Mouse (Mus musculus): Measurements from ENCODE around the gene Ahsg. TPM values are rescaled to one million over a fixed set of nuclear protein-coding genes. Genes with fewer than 3 reads are reported as not detected.

Ahsg gene
- polyA plus RNA-seq (2017; shearing (Covaris generic)), result not detected

- ATAC-seq, result no peak
Observed at GRCm38 (mm10) chr16:22890683-22891510, at the start of gene Ahsg. TSS of gene Ahsg (plus strand) at chr16:22891277.

GRCm38 (mm10) chr16:22842871-22843270 lies 48.2 kb upstream of the Ahsg start:
- ATAC-seq, result no peak

GRCm38 (mm10) chr16:22844061-22844801 lies 46.8 kb upstream of the Ahsg start:
- ATAC-seq, result no peak

- ATAC-seq, result no peak
Observed at GRCm38 (mm10) chr16:22844834-22845233, 46.2 kb upstream of the Ahsg start.

GRCm38 (mm10) chr16:22845481-22845880 lies 45.6 kb upstream of the Ahsg start:
- ATAC-seq, result no peak

GRCm38 (mm10) chr16:22847686-22848085 lies 43.4 kb upstream of the Ahsg start:
- no peak for ATAC-seq

GRCm38 (mm10) chr16:22848331-22848730 lies 42.7 kb upstream of the Ahsg start:
- no peak for ATAC-seq

GRCm38 (mm10) chr16:22852709-22853108 lies 38.4 kb upstream of the Ahsg start:
- no peak for ATAC-seq

GRCm38 (mm10) chr16:22856773-22857172 lies 34.3 kb upstream of the Ahsg start:
- no peak for ATAC-seq

- ATAC-seq, result peak; percentile 91
Observed at GRCm38 (mm10) chr16:22857431-22858113, 33.5 kb upstream of the Ahsg start, which contains the start of the genes Tbccd1 and Dnajb11. TSS of gene Tbccd1 (minus strand) at chr16:22857669. TSS of gene Dnajb11 (plus strand) at chr16:22857845.

GRCm38 (mm10) chr16:22872397-22872796 lies 18.7 kb upstream of the Ahsg start:
- ATAC-seq, result no peak

GRCm38 (mm10) chr16:22873369-22873768 lies 17.7 kb upstream of the Ahsg start:
- ATAC-seq, result no peak

- no peak for ATAC-seq
Observed at GRCm38 (mm10) chr16:22876218-22877043, 14.6 kb upstream of the Ahsg start.

- no peak for ATAC-seq
Observed at GRCm38 (mm10) chr16:22877660-22878390, 13.3 kb upstream of the Ahsg start.

GRCm38 (mm10) chr16:22878716-22879115 lies 12.4 kb upstream of the Ahsg start:
- no peak for ATAC-seq

- ATAC-seq, result no peak
Observed at GRCm38 (mm10) chr16:22879945-22880595, 11.0 kb upstream of the Ahsg start.

GRCm38 (mm10) chr16:22880900-22881299 lies 10.2 kb upstream of the Ahsg start:
- ATAC-seq, result no peak

- ATAC-seq, result no peak
Observed at GRCm38 (mm10) chr16:22881487-22881886, 9.6 kb upstream of the Ahsg start.

- ATAC-seq, result peak; percentile 62
Observed at GRCm38 (mm10) chr16:22883441-22883840, 7.6 kb upstream of the Ahsg start.

GRCm38 (mm10) chr16:22885356-22885755 lies 5.7 kb upstream of the Ahsg start:
- no peak for ATAC-seq

- ATAC-seq, result no peak
Observed at GRCm38 (mm10) chr16:22886726-22887125, 4.4 kb upstream of the Ahsg start.

All from CD4-positive, CD25-positive, alpha-beta regulatory T cell, adult 4 months (primary cell).